Mouse (Mus musculus) spleen, adult 18-20 months (tissue): Measurements from ENCODE around the gene March7.

Experiments
- DNase-seq, 2 experiments: peaks; one replicate each; pipeline ENCODE4 v3.0.0; 2022; ENCODE audit warnings: mixed read lengths in 2 of 2

Gene March7

DNA sequence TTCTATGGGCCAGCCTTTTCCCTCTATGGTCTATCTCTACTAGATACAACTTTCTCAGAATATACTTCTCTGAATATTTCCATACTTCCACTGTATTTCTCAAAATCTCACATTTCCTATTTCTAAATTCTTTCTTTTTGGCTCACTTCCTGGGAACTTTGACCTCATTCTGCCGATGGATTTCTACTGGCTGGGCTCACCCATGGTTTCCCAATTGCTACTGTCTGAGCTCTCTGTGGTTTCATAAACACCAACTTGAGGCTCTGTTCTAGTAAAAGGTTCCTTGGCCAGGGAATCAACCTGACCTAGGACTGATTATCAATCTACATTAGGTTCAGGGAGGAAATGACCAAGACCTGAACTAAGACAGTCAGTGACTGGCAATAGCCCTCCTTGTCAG is 79.8 kb downstream of the March7 start:
- no peak for DNase-seq

DNA sequence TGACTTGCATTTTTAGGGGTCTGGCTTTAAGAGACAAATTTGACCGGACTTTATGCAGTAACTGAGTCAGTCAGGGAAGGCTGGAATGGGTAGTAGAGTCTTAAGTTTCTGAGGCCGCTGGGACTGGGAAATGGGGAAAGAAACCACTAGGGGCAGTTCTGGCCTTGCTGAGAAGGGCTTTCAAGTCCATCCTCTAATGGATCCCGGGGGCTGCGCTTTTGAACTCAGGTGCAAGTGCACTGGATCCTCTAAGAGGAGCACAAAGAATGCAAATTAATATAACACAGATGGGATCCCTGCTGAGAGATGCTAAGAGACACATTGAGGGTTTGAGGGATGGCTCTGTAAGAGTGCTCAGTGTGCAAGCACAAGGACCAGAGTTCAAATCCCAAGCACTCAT is 81.7 kb downstream of the March7 start:
- DNase-seq, result no peak

DNA sequence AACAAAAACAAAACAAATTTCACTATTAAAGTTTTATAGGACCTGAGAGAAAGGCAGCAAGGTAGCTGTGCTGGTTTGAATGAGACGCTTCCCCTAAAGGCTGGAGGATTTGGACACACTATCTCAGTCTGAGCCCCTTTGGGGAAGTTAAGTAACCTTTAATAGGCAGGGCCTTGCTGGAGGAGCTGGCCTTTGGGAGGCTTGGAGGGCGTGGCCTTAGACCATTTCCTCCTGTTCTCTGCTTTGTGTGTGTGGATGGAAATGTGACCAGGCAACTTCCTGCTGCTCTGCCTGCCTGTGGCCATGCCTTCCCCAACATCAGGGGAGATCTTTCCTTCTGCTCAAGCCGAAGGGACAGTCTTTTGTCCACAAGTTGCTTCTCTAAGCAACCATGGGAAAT is 88.6 kb downstream of the March7 start:
- no peak for DNase-seq

DNA sequence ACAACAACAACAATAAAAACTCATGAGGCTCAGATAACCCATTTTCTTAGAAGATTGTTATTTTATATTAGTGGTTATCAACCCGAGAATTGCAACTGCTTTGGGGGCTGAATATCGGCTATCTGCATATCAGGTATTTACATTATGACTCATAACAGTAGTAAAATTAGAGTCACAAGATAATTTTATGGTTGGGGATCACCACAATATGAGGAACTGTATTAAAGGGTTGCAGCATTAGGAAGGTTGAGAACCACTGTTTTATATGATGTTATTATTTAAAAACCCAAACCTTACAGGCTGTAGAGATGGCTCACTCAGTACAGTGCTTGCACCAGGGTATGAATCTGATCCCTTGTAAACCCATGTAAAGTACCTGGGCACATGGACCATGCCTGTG is 89.6 kb downstream of the March7 start:
- DNase-seq, result no peak
